Mouse (Mus musculus): ENCODE results near the gene 9130008F23Rik. TPM values are rescaled to one million over a fixed set of nuclear protein-coding genes. Genes with fewer than 3 reads are reported as not detected.

Gene 9130008F23Rik
- polyA plus RNA-seq, 1 experiment = 0.21 TPM

- WGBS = 56% methylated on average over 1 of the region's 1 CpGs
- Histone ChIP-seq H3K4me3 (replicated peaks; ENCODE audit: insufficient read depth, low read depth, low read length) (no peak overlapping the region), H3K4me1 (ENCODE audit: control insufficient read depth, insufficient read depth, low read length) (no peaks in the 10 kb centered on the region), H3K27me3 (ENCODE audit: control insufficient read depth, insufficient read depth, low read length) (no peaks in the 10 kb centered on the region), H3K27ac (ENCODE audit: insufficient read depth, low read length) (no peak overlapping the region)
- TF ChIP-seq CTCF (IDR thresholded peaks at IDR 0.05; ENCODE audit: borderline replicate concordance, insufficient read depth, low read depth, low read length) = 0 out of 2 replicates have a peak, but pooled peaks have one; percentile 9
- no peak for TF ChIP-seq POLR2A (IDR thresholded peaks at IDR 0.05; ENCODE audit: borderline replicate concordance, insufficient read depth, low read length)
- DNase-seq = peak in 1 of 2 experiments; percentile 3
Measured at GRCm38 (mm10) chr17:40896863-40897262, 16.5 kb upstream of the 9130008F23Rik start.

- WGBS = 75% methylated on average over 4 of the region's 4 CpGs
Measured at GRCm38 (mm10) chr17:40887849-40888536, 7.6 kb upstream of the 9130008F23Rik start.

GRCm38 (mm10) chr17:40885155-40885554 lies 4.8 kb upstream of the 9130008F23Rik start:
- H3K27ac ChIP-seq (ENCODE audit: insufficient read depth, low read length) = no peak overlapping the region
- no peaks in the 10 kb centered on the region for H3K4me1 ChIP-seq (ENCODE audit: control insufficient read depth, insufficient read depth, low read length)
- no peak overlapping the region for H3K4me3 ChIP-seq (replicated peaks; ENCODE audit: insufficient read depth, low read depth, low read length)
- no peaks in the 10 kb centered on the region for H3K27me3 ChIP-seq (ENCODE audit: control insufficient read depth, insufficient read depth, low read length)
- 85% methylated on average over 4 of the region's 4 CpGs for WGBS
- DNase-seq = no peak
- TF ChIP-seq CTCF (IDR thresholded peaks at IDR 0.05; ENCODE audit: borderline replicate concordance, insufficient read depth, low read depth, low read length) (no peak), POLR2A (IDR thresholded peaks at IDR 0.05; ENCODE audit: borderline replicate concordance, insufficient read depth, low read length) (no peak)

More at GRCm38 (mm10) chr17:40887849-40888536, 7.6 kb upstream of the 9130008F23Rik start:
- Histone ChIP-seq H3K4me3 (replicated peaks; ENCODE audit: insufficient read depth, low read depth, low read length) (no peak overlapping the region), H3K27ac (ENCODE audit: insufficient read depth, low read length) (no peak overlapping the region), H3K4me1 (ENCODE audit: control insufficient read depth, insufficient read depth, low read length) (no peaks in the 10 kb centered on the region), H3K27me3 (ENCODE audit: control insufficient read depth, insufficient read depth, low read length) (no peaks in the 10 kb centered on the region)
- no peak for TF ChIP-seq CTCF (IDR thresholded peaks at IDR 0.05; ENCODE audit: borderline replicate concordance, insufficient read depth, low read depth, low read length)
- no peak for TF ChIP-seq POLR2A (IDR thresholded peaks at IDR 0.05; ENCODE audit: borderline replicate concordance, insufficient read depth, low read length)
- no peak for DNase-seq

GRCm38 (mm10) chr17:40882172-40882571 lies 1.8 kb upstream of the 9130008F23Rik start:
- no peak for DNase-seq
- TF ChIP-seq CTCF (IDR thresholded peaks at IDR 0.05; ENCODE audit: borderline replicate concordance, insufficient read depth, low read depth, low read length) (no peak), POLR2A (IDR thresholded peaks at IDR 0.05; ENCODE audit: borderline replicate concordance, insufficient read depth, low read length) (no peak)
- H3K4me3 ChIP-seq (replicated peaks; ENCODE audit: insufficient read depth, low read depth, low read length) = no peak overlapping the region
- no peaks in the 10 kb centered on the region for H3K4me1 ChIP-seq (ENCODE audit: control insufficient read depth, insufficient read depth, low read length)
- no peaks in the 10 kb centered on the region for H3K27me3 ChIP-seq (ENCODE audit: control insufficient read depth, insufficient read depth, low read length)
- H3K27ac ChIP-seq (ENCODE audit: insufficient read depth, low read length) = no peak overlapping the region
- WGBS = 98% methylated on average over 6 of the region's 6 CpGs

GRCm38 (mm10) chr17:40879528-40879923 lies 833 bp downstream of the 9130008F23Rik start:
- H3K27me3 ChIP-seq (ENCODE audit: control insufficient read depth, insufficient read depth, low read length) = no peaks in the 10 kb centered on the region
- whole genome bisulfite sequencing = 28% methylated on average over 6 of the region's 6 CpGs
- H3K4me1 ChIP-seq (ENCODE audit: control insufficient read depth, insufficient read depth, low read length) = no peaks in the 10 kb centered on the region
- peak overlapping the region; percentile 27 for H3K4me3 ChIP-seq (replicated peaks; ENCODE audit: insufficient read depth, low read depth, low read length)
- H3K27ac ChIP-seq (ENCODE audit: insufficient read depth, low read length) = no peak overlapping the region
- TF ChIP-seq POLR2A (IDR thresholded peaks at IDR 0.05; ENCODE audit: borderline replicate concordance, insufficient read depth, low read length) = no peak
- DNase-seq = no peak

- WGBS = 51% methylated on average over 3 of the region's 3 CpGs
- H3K4me3 ChIP-seq (replicated peaks; ENCODE audit: insufficient read depth, low read depth, low read length) = no peak overlapping the region
- no peaks in the 10 kb centered on the region for H3K27me3 ChIP-seq (ENCODE audit: control insufficient read depth, insufficient read depth, low read length)
- no peaks in the 10 kb centered on the region for H3K4me1 ChIP-seq (ENCODE audit: control insufficient read depth, insufficient read depth, low read length)
- H3K27ac ChIP-seq (ENCODE audit: insufficient read depth, low read length) = no peak overlapping the region
- TF ChIP-seq POLR2A (IDR thresholded peaks at IDR 0.05; ENCODE audit: borderline replicate concordance, insufficient read depth, low read length) (no peak), CTCF (IDR thresholded peaks at IDR 0.05; ENCODE audit: borderline replicate concordance, insufficient read depth, low read depth, low read length) (no peak)
- DNase-seq = no peak
Measured at GRCm38 (mm10) chr17:40877741-40878140, 2.6 kb downstream of the 9130008F23Rik start.

- TF ChIP-seq CTCF (IDR thresholded peaks at IDR 0.05; ENCODE audit: borderline replicate concordance, insufficient read depth, low read depth, low read length) = no peak
- TF ChIP-seq POLR2A (IDR thresholded peaks at IDR 0.05; ENCODE audit: borderline replicate concordance, insufficient read depth, low read length) = no peak
- Histone ChIP-seq H3K4me1 (ENCODE audit: control insufficient read depth, insufficient read depth, low read length) (no peaks in the 10 kb centered on the region), H3K27me3 (ENCODE audit: control insufficient read depth, insufficient read depth, low read length) (no peaks in the 10 kb centered on the region), H3K4me3 (replicated peaks; ENCODE audit: insufficient read depth, low read depth, low read length) (no peak overlapping the region), H3K27ac (ENCODE audit: insufficient read depth, low read length) (no peak overlapping the region)
- 100% methylated on average over 1 of the region's 1 CpGs for WGBS
- DNase-seq = no peak
Measured at GRCm38 (mm10) chr17:40875568-40875967, 4.8 kb downstream of the 9130008F23Rik start.

- 70% methylated on average over 3 of the region's 3 CpGs for WGBS
- Histone ChIP-seq H3K27me3 (ENCODE audit: control insufficient read depth, insufficient read depth, low read length) (no peaks in the 10 kb centered on the region), H3K4me3 (replicated peaks; ENCODE audit: insufficient read depth, low read depth, low read length) (no peak overlapping the region), H3K4me1 (ENCODE audit: control insufficient read depth, insufficient read depth, low read length) (no peaks in the 10 kb centered on the region), H3K27ac (ENCODE audit: insufficient read depth, low read length) (no peak overlapping the region)
- TF ChIP-seq POLR2A (IDR thresholded peaks at IDR 0.05; ENCODE audit: borderline replicate concordance, insufficient read depth, low read length) = no peak
- TF ChIP-seq CTCF (IDR thresholded peaks at IDR 0.05; ENCODE audit: borderline replicate concordance, insufficient read depth, low read depth, low read length) = no peak
- no peak for DNase-seq
Measured at GRCm38 (mm10) chr17:40874701-40875100, 5.7 kb downstream of the 9130008F23Rik start.

Measured in cerebellum, adult 2 months (tissue).